ENCODE assay signal across 7 mouse cellular contexts in genomic region chr13:76969386-76969785, GRCm38 (mm10).
DNase-seq lines count a peak whose midpoint lies in the region.

No protein-coding gene starts in this region.

- no peak overlapping the region for H3K4me3 ChIP-seq in embryonic facial prominence, embryonic 10.5 days

- H3K36me3 ChIP-seq in embryonic facial prominence, embryonic 10.5 days (replicated peaks): no peaks in the 10 kb centered on the region

- peaks cover 9% of the 10 kb centered on the region for H3K4me1 ChIP-seq in embryonic facial prominence, embryonic 10.5 days

- H3K27me3 ChIP-seq in embryonic facial prominence, embryonic 10.5 days (replicated peaks; ENCODE audit: low read depth, poor library complexity, severe bottlenecking): no peaks in the 10 kb centered on the region

- peak; percentile 6 for DNase-seq in ovary, postnatal 14 days (ENCODE audit: low spot score)
- DNase-seq in ovary, adult 18-20 months (ENCODE audit: low spot score): no peak
- peak; percentile 7 to 34 for DNase-seq in adrenal gland, postnatal 36 days
- DNase-seq in embryonic facial prominence, embryonic 10.5 days (ENCODE audit: low spot score): peak; percentile 59
- DNase-seq in kidney, postnatal 14 days: peak; percentile 22
- DNase-seq in lung, postnatal 14 days: peak; percentile 16
- peak; percentile 56 for DNase-seq in right cerebral cortex, postnatal 14 days

- H3K27ac ChIP-seq in embryonic facial prominence, embryonic 10.5 days (replicated peaks): no peak overlapping the region

- no peaks in the 10 kb centered on the region for H3K9me3 ChIP-seq in embryonic facial prominence, embryonic 10.5 days

- 0% methylated on average over 2 of the region's 2 CpGs for WGBS in embryonic facial prominence, embryonic 10.5 days
